Mouse (Mus musculus): ENCODE results near the gene Phf11c. TPM values are rescaled to one million over a fixed set of nuclear protein-coding genes. Genes with fewer than 3 reads are reported as not detected.

Gene Phf11c
- total RNA-seq, 2 experiments from 2014 or later: 0.28 to 0.38 TPM

Other genes starting within 250 kb of the Phf11c start
- gene Gm5142, start 216.6 kb downstream of the Phf11c start, total RNA-seq (2021): not detected
- gene Rcbtb1, start 194.2 kb downstream of the Phf11c start, total RNA-seq (2021): 10 to 100 TPM; 10.9 to 12.4 TPM
- not detected for gene Gm6904, start 135.2 kb downstream of the Phf11c start, total RNA-seq (2021)
- under 1 TPM in 1 of 2 experiments, not detected in 1; 0.27 TPM for gene Phf11a, start 97.9 kb downstream of the Phf11c start, total RNA-seq (2021)
- gene Phf11b, start 54.0 kb downstream of the Phf11c start, total RNA-seq (2021): under 1 TPM in 1 of 2 experiments, not detected in 1; 0.29 TPM
- gene Phf11d, start 29.9 kb downstream of the Phf11c start, total RNA-seq (2021): 1 to 10 TPM; 1.9 to 2.0 TPM
- gene Setdb2, start 45.5 kb upstream of the Phf11c start, total RNA-seq (2021): 1 to 10 TPM; 2.9 to 6.0 TPM
- gene Cab39l, start 45.6 kb upstream of the Phf11c start, total RNA-seq (2021): 10 to 100 TPM; 16.8 to 17.9 TPM
- gene Cdadc1, start 202.6 kb upstream of the Phf11c start, total RNA-seq (2021): 10 to 100 TPM; 28.2 to 40.7 TPM
- 10 to 100 TPM; 65.1 to 85.6 TPM for gene Shisa2, start 229.9 kb upstream of the Phf11c start, total RNA-seq (2021)